Mouse (Mus musculus) adrenal gland, adult (tissue): ENCODE data around the gene Atg16l2.

Experiments
- DNase-seq, 2 experiments: peaks; one replicate each; pipeline ENCODE4 v3.0.0; 2022 to 2023; ENCODE audit warnings: low spot score in 1 of 2; ENCODE audit not compliant: inconsistent age in 2 of 2

Gene Atg16l2

DNA sequence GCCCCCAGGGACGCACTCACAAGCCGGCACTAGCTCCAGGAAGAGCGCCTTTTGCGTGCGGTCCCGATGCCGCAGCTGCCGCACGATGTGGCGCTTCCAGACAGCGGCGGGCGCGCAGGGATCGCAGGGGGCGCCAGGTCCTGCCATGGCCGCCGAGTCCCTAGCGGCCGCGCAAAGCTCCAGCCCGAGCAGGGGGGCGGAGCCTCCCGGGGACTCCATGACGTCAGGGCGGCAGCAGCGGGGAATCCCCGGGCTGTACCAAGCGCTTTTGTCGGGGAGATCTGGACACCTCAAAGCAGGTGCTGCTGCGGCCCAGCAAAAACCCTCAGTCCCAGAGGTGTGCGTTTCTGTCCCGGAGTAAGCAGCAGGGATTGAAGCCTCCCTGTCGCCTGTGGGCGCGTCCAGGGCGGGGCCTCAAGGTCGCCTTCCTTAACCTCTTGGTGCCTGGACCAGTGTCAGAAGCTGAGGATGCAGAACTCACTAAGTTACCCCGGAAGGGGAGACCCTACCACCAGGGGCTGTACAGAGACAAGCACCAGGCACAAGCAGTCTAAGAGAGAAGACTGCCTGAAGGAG lies at the start of gene Atg16l2:
Gene Atg16l2, minus strand, starts transcription at position 371 of the 576 bp plus-strand sequence.
- peak; percentile 96 to 98 for DNase-seq

DNA sequence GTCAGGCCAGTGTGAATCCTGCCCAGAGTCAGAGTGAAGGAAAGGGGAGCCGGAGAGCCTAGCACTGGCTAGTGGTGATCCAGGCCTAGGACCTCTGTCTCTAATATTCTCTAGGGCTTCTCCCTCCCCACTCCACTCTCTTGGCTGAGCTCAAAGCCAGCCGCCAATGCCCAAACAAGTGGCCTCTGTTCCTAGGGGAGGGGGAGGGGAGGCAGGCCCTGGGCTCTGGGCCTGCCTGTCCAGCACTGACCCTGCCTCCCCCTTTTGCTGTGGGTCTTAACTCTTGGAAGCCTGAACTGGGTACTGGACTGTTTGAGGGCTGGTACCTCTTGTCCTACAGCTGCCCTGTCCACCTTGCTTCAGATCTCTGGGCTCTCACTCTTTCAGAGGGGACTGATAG lies 47.8 kb upstream of the Atg16l2 start:
- DNase-seq = no peak

- DNase-seq = peak in 1 of 2 experiments; percentile 67
Measured at GRCm38 (mm10) chr7:101348312-101348711, 46.3 kb upstream of the Atg16l2 start.

DNA sequence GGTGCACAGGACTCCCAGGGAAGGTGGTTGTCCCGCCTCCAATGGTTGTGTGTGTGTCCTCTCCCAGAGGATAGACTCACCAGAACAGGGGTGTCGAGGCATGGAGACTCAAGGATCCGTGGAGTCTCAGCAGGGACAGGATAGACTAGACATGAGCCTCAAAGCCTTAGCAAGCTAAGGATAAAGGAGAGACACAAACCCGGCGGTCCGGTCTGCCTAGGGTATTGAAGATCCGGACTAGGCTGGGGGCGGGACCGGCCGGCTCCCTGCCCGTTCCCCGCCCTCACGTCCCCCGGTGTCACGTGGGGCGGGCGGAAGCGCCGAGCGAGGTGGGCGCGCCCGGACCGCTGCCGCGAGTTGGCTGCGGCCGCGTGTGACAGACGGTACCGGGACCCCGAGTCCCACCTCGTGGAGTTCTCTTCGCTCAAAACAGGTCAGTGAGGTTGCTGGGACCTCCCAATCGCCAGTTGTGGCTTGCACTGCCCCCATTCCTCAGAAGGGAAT lies 45.8 kb upstream of the Atg16l2 start, which contains the start of gene Arap1:
Gene Arap1, plus strand, starts transcription at position 301 of the 504 bp plus-strand sequence.
- DNase-seq = peak; percentile 72 to 84

GRCm38 (mm10) chr7:101346991-101347390 lies 44.9 kb upstream of the Atg16l2 start:
- no peak for DNase-seq

- no peak for DNase-seq
Measured at GRCm38 (mm10) chr7:101344892-101345291, 42.8 kb upstream of the Atg16l2 start.

DNA sequence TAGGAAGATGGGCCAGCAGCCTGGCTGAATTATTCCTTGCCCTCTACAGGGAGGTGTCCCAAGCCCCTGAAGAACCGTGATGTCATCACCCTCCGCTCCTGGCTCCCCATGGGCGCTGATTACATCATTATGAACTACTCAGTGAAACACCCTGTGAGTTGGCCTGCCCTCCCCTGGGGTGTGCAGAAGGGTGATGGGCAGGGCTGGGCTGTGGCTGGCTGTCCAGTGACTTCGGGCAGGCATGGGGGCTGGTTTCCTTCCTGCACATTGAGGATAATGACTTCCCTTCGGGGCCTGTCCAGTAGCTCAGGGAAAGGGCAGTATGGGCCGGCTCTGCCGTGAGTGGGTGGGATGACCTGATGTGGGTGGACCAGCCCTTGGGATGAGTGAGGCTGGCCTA lies 41.1 kb upstream of the Atg16l2 start:
- DNase-seq = no peak

DNA sequence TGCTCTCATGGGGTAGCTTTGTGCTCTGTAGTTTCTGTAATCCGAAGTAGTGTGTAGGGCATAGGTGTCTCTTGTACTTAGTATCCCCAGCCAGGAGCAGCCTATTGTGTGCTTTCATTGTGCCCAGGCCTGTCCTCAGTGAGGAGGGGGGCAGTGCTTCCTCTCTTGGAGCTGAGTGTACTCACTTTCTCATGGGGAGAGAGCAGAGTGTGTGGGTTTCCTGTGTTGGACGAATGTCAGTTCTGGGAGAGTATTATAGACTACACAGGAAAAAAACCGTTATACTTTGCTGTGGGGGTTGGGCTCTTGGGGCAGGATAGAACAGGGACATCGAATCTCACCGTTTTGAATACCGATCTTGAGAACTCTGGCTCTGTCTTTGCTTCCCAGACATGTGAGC lies 39.4 kb upstream of the Atg16l2 start:
- no peak for DNase-seq

GRCm38 (mm10) chr7:101337401-101337800 lies 35.4 kb upstream of the Atg16l2 start:
- DNase-seq = no peak

DNA sequence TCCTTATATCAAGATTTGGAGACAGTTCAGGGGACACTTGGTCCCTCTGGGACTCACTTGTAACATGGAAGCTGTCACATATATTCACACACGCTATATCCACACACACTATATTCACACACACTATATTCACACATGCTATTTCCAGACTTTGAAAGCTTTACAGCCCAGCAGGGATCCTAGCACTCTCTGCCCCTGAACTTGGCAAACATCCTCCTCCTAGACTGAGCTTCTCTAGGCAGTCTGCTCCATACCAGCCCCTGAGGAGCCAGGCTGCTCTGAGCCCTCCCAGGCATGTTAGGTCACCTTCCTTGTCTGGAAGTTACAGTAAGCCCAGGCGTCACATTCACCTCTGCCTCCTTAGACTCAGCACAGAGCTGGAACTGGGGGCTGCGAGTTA lies 34.6 kb upstream of the Atg16l2 start:
- no peak for DNase-seq

DNA sequence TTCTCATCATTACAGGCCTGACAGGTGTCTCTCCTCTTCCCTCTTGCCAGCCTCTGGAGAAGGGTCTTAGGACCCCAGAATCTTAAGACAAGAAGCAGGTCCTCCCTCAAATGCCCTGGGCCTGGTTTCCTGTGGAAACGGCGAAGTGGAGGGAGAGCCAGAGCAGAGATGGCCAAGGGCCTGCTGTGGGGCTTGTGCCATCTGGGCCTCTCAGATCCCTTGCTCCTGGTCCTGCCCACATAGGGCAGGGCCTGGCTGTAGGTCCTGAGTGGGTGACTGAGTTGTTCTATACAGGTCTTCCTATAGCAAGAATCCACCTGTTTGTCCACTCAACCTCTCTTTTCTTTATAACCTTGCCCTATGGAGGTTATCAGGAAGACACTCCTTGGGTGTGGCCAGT lies 33.2 kb upstream of the Atg16l2 start:
- no peak for DNase-seq

- peak; percentile 70 to 72 for DNase-seq
Measured at GRCm38 (mm10) chr7:101332045-101332831, 30.2 kb upstream of the Atg16l2 start.

DNA sequence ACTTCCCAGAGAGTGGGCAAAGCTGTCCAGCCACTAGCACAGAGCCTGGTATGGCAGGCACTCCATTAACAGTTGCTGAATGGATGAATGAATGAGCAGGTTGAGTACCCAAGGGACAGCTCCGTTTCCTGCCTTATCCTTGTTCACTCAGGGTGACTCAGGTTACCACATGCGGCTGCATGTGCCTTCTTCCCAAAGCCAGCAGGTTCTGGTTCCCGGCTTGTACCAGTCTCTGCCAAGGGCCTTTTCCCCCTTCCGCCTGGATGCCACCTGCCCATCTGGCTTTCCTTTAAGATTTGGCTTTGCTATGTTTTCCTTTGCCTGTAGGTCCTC lies 28.8 kb upstream of the Atg16l2 start:
- no peak for DNase-seq

- DNase-seq = peak; percentile 81
Measured at GRCm38 (mm10) chr7:101330074-101330840, 28.2 kb upstream of the Atg16l2 start.

DNA sequence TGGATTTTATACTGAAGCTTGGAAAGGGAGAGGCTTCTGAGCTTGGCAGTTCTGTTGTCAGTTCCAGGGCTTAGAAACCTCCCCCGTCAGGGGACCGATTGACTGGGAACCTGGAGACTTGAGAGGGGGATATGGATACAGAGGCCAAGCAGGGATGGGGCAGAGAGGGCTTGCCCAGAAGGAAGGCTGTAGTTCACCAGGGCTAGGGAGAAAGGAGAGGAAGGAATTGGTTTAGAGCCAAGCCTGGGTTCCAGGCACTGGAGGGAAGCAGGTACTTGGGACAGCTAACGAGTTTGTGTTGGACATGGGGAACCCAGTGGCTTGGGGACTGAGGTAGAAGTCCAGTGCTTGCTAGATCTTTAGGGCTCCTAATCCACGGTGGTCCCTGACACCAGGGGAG lies 27.6 kb upstream of the Atg16l2 start:
- DNase-seq = no peak

GRCm38 (mm10) chr7:101328621-101329158 lies 26.6 kb upstream of the Atg16l2 start:
- DNase-seq = peak; percentile 71 to 80

DNA sequence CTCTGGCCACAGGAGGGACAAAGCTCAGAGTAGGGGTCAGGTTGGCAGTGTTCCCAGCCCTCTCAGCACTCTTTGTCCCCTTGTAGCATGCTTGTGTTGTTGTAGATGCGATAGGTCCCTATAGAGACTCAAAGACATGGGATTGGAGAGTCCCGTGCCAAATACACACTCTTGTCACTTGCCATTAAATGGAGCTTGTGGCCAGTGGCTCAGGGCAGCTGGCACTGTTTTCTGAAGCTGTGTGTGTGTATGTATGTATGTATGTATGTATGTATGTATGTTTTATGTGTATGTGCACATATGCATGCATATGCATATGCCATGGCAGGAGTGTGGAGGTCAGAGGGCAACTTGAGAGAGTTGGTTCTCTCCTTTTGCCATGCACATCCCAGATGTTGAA lies 25.7 kb upstream of the Atg16l2 start:
- no peak for DNase-seq

GRCm38 (mm10) chr7:101327263-101327662 lies 25.2 kb upstream of the Atg16l2 start:
- no peak for DNase-seq

GRCm38 (mm10) chr7:101326006-101326405 lies 24.0 kb upstream of the Atg16l2 start:
- no peak for DNase-seq

- peak; percentile 66 to 76 for DNase-seq
Measured at GRCm38 (mm10) chr7:101324142-101324962, 22.3 kb upstream of the Atg16l2 start.
